Mouse (Mus musculus) bone marrow macrophage, adult 2 months (primary cell): ENCODE measurements around the gene Gm4301. TPM values are rescaled to one million over a fixed set of nuclear protein-coding genes. Genes with fewer than 3 reads are reported as not detected.
"Not testable (repeated sequence)": the region's sequence is repeated elsewhere in the genome, so short reads cannot be mapped to it uniquely, and the experiment has no call there.

Source experiments
- H3K27ac ChIP-seq: 2 replicates; pipeline ENCODE4 v1.5.1; 2012; ENCODE audit warnings: low read depth, low read length; ENCODE audit not compliant: insufficient read depth
- H3K4me1 ChIP-seq: 2 replicates; pipeline ENCODE4 v1.6.1; 2012; ENCODE audit warnings: low read length; ENCODE audit not compliant: control insufficient read depth, insufficient read depth
- H3K4me3 ChIP-seq: 2 replicates; pipeline ENCODE4 v1.5.1; 2012; ENCODE audit warnings: mild to moderate bottlenecking, low read length, moderate library complexity; ENCODE audit not compliant: insufficient read depth
- CTCF ChIP-seq: IDR thresholded peaks from 2 replicates; pipeline ENCODE4 v1.5.1; 2012; ENCODE audit warnings: low read depth, mild to moderate bottlenecking, low read length, moderate library complexity
- POLR2A ChIP-seq: IDR thresholded peaks from 2 replicates; pipeline ENCODE4 v1.6.1; 2012; ENCODE audit warnings: mild to moderate bottlenecking, low read depth, low read length, borderline replicate concordance
- polyA plus RNA-seq: library from polyadenylated mRNA; stranded (reverse); fragments of >200 nt; gene quantifications from 2 replicates; pipeline ENCODE4 v1.2.4, GENCODE M21; 2012; ENCODE audit not compliant: missing spikeins, insufficient read depth, insufficient read length

Gm4301 gene
- polyA plus RNA-seq, result not detected in 2 replicates

GRCm38 (mm10) chr10:100335376-100335775 lies at the start of gene Gm4301:
Gene Gm4301 (plus strand): TSS chr10:100335676.
- H3K27ac ChIP-seq, H3K4me1 ChIP-seq, H3K4me3 ChIP-seq: not testable (repeated sequence)

- Histone ChIP-seq H3K27ac (no peak overlapping the region), H3K4me1 (no peaks in the 10 kb centered on the region), H3K4me3 (no peak overlapping the region)
- no peak for TF ChIP-seq POLR2A
- TF ChIP-seq CTCF, result no peak
These were observed 39.4 kb upstream of the Gm4301 start for GRCm38 (mm10) chr10:100296105-100296504.

- not testable (repeated sequence) for H3K4me1 ChIP-seq, H3K27ac ChIP-seq, H3K4me3 ChIP-seq
These were observed 35.4 kb upstream of the Gm4301 start for GRCm38 (mm10) chr10:100300106-100300505.

GRCm38 (mm10) chr10:100340536-100340935 lies 5.1 kb downstream of the Gm4301 start, which contains the start of gene Gm4302:
Gene Gm4302 (plus strand): TSS chr10:100340836.
- H3K4me1 ChIP-seq, H3K27ac ChIP-seq, H3K4me3 ChIP-seq: not testable (repeated sequence)

GRCm38 (mm10) chr10:100345672-100346071 lies 10.2 kb downstream of the Gm4301 start, which contains the start of gene Gm4303:
Gene Gm4303 (plus strand): TSS chr10:100345972.
- not testable (repeated sequence) for H3K4me1 ChIP-seq, H3K4me3 ChIP-seq, H3K27ac ChIP-seq

GRCm38 (mm10) chr10:100350793-100351192 lies 15.3 kb downstream of the Gm4301 start, which contains the start of gene Gm4305:
Gene Gm4305 (plus strand): TSS chr10:100351093.
- H3K27ac ChIP-seq, H3K4me3 ChIP-seq, H3K4me1 ChIP-seq: not testable (repeated sequence)

GRCm38 (mm10) chr10:100356841-100357240 lies 21.4 kb downstream of the Gm4301 start:
- not testable (repeated sequence) for H3K4me3 ChIP-seq, H3K27ac ChIP-seq, H3K4me1 ChIP-seq

- H3K4me1 ChIP-seq, H3K4me3 ChIP-seq, H3K27ac ChIP-seq: not testable (repeated sequence)
These were observed 25.6 kb downstream of the Gm4301 start, which contains the start of gene Gm4307 for GRCm38 (mm10) chr10:100361038-100361437. Gene Gm4307 (plus strand): TSS chr10:100361338.

GRCm38 (mm10) chr10:100382460-100382859 lies 47.0 kb downstream of the Gm4301 start, which contains the start of gene Gm4312:
Gene Gm4312 (minus strand): TSS chr10:100382560.
- H3K4me1 ChIP-seq, H3K27ac ChIP-seq, H3K4me3 ChIP-seq: not testable (repeated sequence)

Other genes starting within 250 kb of the Gm4301 start
- not detected in 2 replicates for gene Gm4302, start 5.2 kb downstream of the Gm4301 start, polyA plus RNA-seq
- not detected in 2 replicates for gene Gm4303, start 10.3 kb downstream of the Gm4301 start, polyA plus RNA-seq
- not detected in 2 replicates for gene Gm4305, start 15.4 kb downstream of the Gm4301 start, polyA plus RNA-seq
- not detected in 2 replicates for gene Gm4307, start 25.7 kb downstream of the Gm4301 start, polyA plus RNA-seq
- gene Gm4312, start 46.9 kb downstream of the Gm4301 start, polyA plus RNA-seq, result not detected in 2 replicates
- gene Tmtc3, start 151.7 kb downstream of the Gm4301 start, polyA plus RNA-seq, result 13.3 and 14.5 TPM in 2 replicates
- 7.5 and 9.8 TPM in 2 replicates for gene Cep290, start 151.9 kb downstream of the Gm4301 start, polyA plus RNA-seq